Mouse (Mus musculus): Measurements from ENCODE around the gene Rhoh.

GRCm38 (mm10) chr5:65901868-65902418 is 40.9 kb downstream of the Rhoh start:
- no peak for TF ChIP-seq POLR2A (IDR thresholded peaks at IDR 0.05; ENCODE audit: borderline replicate concordance, extremely low read depth, low read depth, low read length)
- TF ChIP-seq CTCF (IDR thresholded peaks at IDR 0.05; ENCODE audit: insufficient read depth, low read length): no peak

Measured in lung, adult 2 months (tissue).